Mouse (Mus musculus) 3134 (cell line): ENCODE data around the gene Tbc1d2.

Source experiments
- DNase-seq: peaks from one replicate; pipeline ENCODE4 v3.0.0-alpha.2; 2011; ENCODE audit warnings: low spot score; ENCODE audit not compliant: insufficient read length; ENCODE audit errors: extremely low read depth

The Tbc1d2 gene

DNA sequence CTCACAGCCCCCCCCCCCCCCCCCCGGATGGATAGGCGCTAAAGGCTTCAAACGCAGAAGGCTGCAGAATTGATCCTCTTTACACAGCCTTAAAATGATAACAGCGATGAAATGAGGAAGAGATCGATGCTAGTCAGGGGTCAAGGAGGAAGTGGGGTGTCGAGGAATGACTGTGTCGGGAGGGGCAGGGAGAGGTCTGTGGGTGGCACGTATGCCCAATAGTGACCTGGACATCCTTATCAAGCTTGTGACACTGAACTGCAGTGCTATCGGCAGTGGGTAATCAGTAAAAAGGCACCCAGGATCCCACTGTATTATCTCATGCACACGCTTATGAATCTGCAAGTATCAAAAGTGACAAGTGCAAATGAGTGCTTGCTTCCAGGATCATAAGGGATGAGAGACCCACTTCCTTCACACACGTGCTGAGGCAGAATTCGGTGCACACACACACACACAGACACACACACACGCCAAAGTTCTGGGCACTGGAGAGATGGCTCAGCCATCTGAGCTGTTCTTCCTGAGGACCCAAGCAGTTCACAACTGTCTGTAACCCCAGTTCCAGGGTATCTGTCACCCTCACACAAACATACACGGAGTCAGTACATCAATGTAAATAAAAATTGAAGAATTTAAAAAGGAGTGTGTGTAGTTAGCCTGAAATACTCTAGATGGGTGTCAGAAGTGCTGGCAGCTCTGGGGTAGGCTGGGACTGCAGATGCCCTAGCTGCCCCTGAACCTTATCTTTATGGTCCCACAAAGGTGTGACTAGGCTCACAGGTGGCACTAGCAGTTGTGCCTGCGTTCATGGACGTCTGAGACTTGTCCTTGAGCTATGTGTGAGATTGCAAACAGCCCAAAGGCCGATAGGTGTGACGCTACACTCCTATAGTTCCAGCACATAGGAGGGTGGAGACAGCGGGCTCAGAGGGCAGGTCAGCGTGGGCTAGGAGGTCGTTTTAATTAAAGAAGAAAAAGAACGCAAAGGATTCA, 91.0 kb downstream of the Tbc1d2 start:
- no peak for DNase-seq

- DNase-seq, result no peak
These were observed 93.1 kb downstream of the Tbc1d2 start for GRCm38 (mm10) chr4:46556933-46557332.

GRCm38 (mm10) chr4:46555762-46556161, 94.2 kb downstream of the Tbc1d2 start:
- DNase-seq, result no peak
